Mouse (Mus musculus) CD4-positive, CD25-positive, alpha-beta regulatory T cell, adult 4 months (primary cell): ENCODE data around the gene Myt1. TPM values are rescaled to one million over a fixed set of nuclear protein-coding genes. Genes with fewer than 3 reads are reported as not detected.

Source experiments
- ATAC-seq: one replicate; pipeline ENCODE4 v1.8.0; 2017
- polyA plus RNA-seq, 2 experiments: library from polyadenylated mRNA; unstranded; fragments of 100-300 nt; shearing (Covaris generic); gene quantifications; one replicate each; pipeline ENCODE4 v1.2.1; 2017

Gene Myt1
- not detected for polyA plus RNA-seq

GRCm38 (mm10) chr2:181763006-181763830, at the start of gene Myt1:
TSS of gene Myt1 (plus strand) at chr2:181763332.
- no peak for ATAC-seq

GRCm38 (mm10) chr2:181713749-181714148, 49.4 kb upstream of the Myt1 start:
- no peak for ATAC-seq

GRCm38 (mm10) chr2:181714903-181715326, 48.2 kb upstream of the Myt1 start, which contains the start of gene Oprl1:
TSS of gene Oprl1 (plus strand) at chr2:181715016.
- no peak for ATAC-seq

- ATAC-seq: no peak
Observed at GRCm38 (mm10) chr2:181715382-181715781, 47.8 kb upstream of the Myt1 start.

GRCm38 (mm10) chr2:181716991-181717390, 46.1 kb upstream of the Myt1 start:
- no peak for ATAC-seq

GRCm38 (mm10) chr2:181720061-181720460, 43.1 kb upstream of the Myt1 start:
- no peak for ATAC-seq

- no peak for ATAC-seq
Observed at GRCm38 (mm10) chr2:181721200-181721599, 41.9 kb upstream of the Myt1 start.

- no peak for ATAC-seq
Observed at GRCm38 (mm10) chr2:181722213-181722612, 40.9 kb upstream of the Myt1 start.

- no peak for ATAC-seq
Observed at GRCm38 (mm10) chr2:181727659-181728262, 35.4 kb upstream of the Myt1 start.

GRCm38 (mm10) chr2:181730051-181730450, 33.1 kb upstream of the Myt1 start:
- no peak for ATAC-seq

- no peak for ATAC-seq
Observed at GRCm38 (mm10) chr2:181752626-181753025, 10.5 kb upstream of the Myt1 start.

GRCm38 (mm10) chr2:181758147-181758725, 4.9 kb upstream of the Myt1 start:
- ATAC-seq: no peak

- ATAC-seq: no peak
Observed at GRCm38 (mm10) chr2:181759041-181759440, 4.1 kb upstream of the Myt1 start.

GRCm38 (mm10) chr2:181763886-181764527, 875 bp downstream of the Myt1 start:
- ATAC-seq: no peak

GRCm38 (mm10) chr2:181764600-181764999, 1.5 kb downstream of the Myt1 start:
- ATAC-seq: no peak

- ATAC-seq: no peak
Observed at GRCm38 (mm10) chr2:181765251-181765650, 2.1 kb downstream of the Myt1 start.

GRCm38 (mm10) chr2:181766672-181767557, 3.8 kb downstream of the Myt1 start:
- ATAC-seq: no peak

GRCm38 (mm10) chr2:181768451-181768850, 5.3 kb downstream of the Myt1 start:
- ATAC-seq: no peak

- no peak for ATAC-seq
Observed at GRCm38 (mm10) chr2:181769397-181769796, 6.3 kb downstream of the Myt1 start.

GRCm38 (mm10) chr2:181773203-181773602, 10.1 kb downstream of the Myt1 start:
- ATAC-seq: no peak

GRCm38 (mm10) chr2:181775786-181776185, 12.7 kb downstream of the Myt1 start:
- ATAC-seq: no peak

GRCm38 (mm10) chr2:181777715-181778114, 14.6 kb downstream of the Myt1 start:
- ATAC-seq: no peak
